Mouse (Mus musculus) gastrocnemius, postnatal 10 days (tissue): Measurements from ENCODE around the gene Slc7a5. TPM values are rescaled to one million over a fixed set of nuclear protein-coding genes. Genes with fewer than 3 reads are reported as not detected.

Source experiments
- DNase-seq: peaks from one replicate; pipeline ENCODE4 v3.0.0; 2021; ENCODE audit warnings: mixed read lengths
- total RNA-seq, 2 experiments: library from RNA; stranded (reverse); gene quantifications; 2 replicates each; pipeline ENCODE4 v1.2.3; 2021

The Slc7a5 gene
- total RNA-seq, 2 experiments from 2014 or later = 8.1 to 10.7 TPM

GRCm38 (mm10) chr8:121850821-121851470 is 56.5 kb downstream of the Slc7a5 start:
- peak; percentile 99 for DNase-seq

- DNase-seq = no peak
Measured at GRCm38 (mm10) chr8:121850436-121850820, 57.1 kb downstream of the Slc7a5 start.

GRCm38 (mm10) chr8:121850018-121850417 is 57.5 kb downstream of the Slc7a5 start:
- DNase-seq = peak; percentile 71

- DNase-seq = no peak
Measured at GRCm38 (mm10) chr8:121849303-121849702, 58.2 kb downstream of the Slc7a5 start.

- DNase-seq = no peak
Measured at GRCm38 (mm10) chr8:121848495-121848894, 59.0 kb downstream of the Slc7a5 start.

GRCm38 (mm10) chr8:121847987-121848386 is 59.5 kb downstream of the Slc7a5 start:
- no peak for DNase-seq

DNA sequence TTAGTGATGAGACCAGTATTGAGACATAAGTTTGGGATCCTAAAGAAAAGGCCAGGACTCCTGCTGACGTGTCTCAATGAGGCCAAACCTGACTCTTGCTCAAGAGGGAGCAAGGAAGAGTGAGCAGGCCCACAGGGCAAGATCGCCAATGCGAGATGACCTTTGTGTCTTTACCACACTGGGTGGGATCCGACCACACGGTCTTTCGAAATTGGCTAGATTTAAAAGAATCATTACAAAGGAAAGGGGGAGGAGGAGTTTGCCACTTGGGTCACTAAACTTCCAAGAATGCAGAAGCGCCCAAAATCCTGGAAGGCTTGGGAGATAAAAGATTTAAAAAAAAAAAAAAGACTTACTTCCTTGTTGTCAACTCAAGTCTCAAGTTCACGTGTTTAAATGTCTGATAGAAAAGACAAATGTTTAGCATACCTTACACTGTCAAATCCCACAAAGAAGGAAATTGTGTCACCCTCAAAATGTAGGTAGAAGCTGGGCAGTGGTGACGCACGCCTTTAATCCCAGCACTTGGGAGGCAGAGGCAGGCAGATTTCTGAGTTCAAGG is 60.2 kb downstream of the Slc7a5 start:
- DNase-seq = no peak

GRCm38 (mm10) chr8:121846815-121847214 is 60.7 kb downstream of the Slc7a5 start:
- no peak for DNase-seq

GRCm38 (mm10) chr8:121844765-121845164 is 62.7 kb downstream of the Slc7a5 start:
- DNase-seq = no peak

GRCm38 (mm10) chr8:121843184-121843733 is 64.2 kb downstream of the Slc7a5 start:
- DNase-seq = no peak

DNA sequence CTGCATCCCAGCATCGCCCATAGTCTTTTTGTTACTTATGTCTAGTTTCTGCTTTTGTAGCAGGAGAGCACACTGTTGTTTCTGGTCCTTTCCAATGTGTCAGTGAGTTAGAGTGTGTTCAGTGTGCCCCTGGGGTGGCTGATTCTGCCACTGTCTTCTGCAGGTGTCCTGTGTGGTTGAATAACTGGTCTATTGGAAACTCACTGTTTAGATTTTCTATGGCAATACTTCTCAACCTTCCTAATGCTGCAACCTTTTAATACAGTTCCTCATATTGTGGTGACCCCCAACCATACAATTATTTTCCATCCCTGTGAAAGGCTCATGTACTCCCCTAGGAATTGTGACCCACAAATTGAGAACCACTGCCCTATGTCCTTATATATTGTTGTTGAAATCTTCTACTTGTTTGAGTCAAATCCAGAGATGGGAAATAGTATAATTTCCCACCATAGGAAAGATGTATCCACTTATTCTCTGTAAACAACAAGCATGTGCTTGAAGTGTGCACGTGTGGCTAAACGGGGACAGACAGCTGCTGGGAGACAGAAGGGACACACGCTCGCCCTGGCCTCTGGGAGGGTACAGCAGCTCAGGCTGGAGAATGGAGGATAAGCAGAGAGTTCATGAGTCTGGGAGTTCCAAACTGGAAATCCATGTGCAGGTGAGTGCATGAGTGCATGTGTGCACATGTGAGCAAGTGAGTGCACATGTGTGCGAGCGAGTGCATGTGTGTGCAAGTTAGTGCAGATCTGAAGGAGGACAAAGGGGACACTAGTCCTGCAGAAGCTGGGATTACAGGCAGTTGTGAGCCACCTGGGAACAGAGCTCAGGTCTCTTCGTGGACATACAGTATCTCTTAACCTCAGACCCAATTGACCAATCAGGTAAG is 65.2 kb downstream of the Slc7a5 start:
- no peak for DNase-seq

DNA sequence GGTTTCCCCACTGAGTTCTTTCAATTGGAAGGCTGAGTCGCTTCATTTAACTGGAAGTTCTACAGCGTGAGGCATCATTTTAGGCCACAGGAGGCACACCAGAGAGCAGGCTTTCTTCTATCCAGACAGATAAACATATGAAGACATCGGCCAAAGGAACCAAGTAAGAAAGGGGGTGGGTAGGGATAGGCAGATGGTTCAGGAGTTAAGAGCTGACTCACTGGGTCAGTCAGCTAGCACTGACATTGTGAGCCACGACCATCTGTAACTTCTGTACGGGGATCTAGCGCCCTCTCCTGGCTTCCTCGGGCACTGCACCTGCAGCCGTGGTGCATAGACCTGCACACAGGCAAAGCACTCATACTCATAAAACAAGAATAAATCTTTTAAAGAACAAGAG is 66.3 kb downstream of the Slc7a5 start:
- DNase-seq = peak; percentile 64

GRCm38 (mm10) chr8:121832503-121832902 is 75.0 kb downstream of the Slc7a5 start:
- peak; percentile 70 for DNase-seq

- DNase-seq = no peak
Measured at GRCm38 (mm10) chr8:121832061-121832460, 75.4 kb downstream of the Slc7a5 start.

Other genes with a start within 250 kb of the Slc7a5 start
- under 1 TPM; 0.14 to 0.16 TPM for gene Jph3, start 178.1 kb downstream of the Slc7a5 start, total RNA-seq
- gene Klhdc4, start 78.1 kb downstream of the Slc7a5 start, total RNA-seq = 10 to 100 TPM; 10.7 to 13.3 TPM
- not detected for gene Car5a, start 37.2 kb upstream of the Slc7a5 start, total RNA-seq
- gene Banp, start 42.1 kb upstream of the Slc7a5 start, total RNA-seq = 10 to 100 TPM in 1 of 2 experiments, 1 to 10 TPM in 1; 6.0 to 11.1 TPM